Mouse (Mus musculus) stomach, postnatal 0 days (tissue): ENCODE data around the gene Capn2.

ENCODE experiments used
- CTCF ChIP-seq: IDR thresholded peaks from 2 replicates; pipeline ENCODE4 v1.5.1; 2016; ENCODE audit warnings: antibody characterized with exemption, low read depth, mild to moderate bottlenecking, moderate library complexity
- EP300 ChIP-seq: optimal IDR thresholded peaks from 2 replicates; pipeline ENCODE3; 2016; ENCODE audit warnings: antibody characterized with exemption

- TF ChIP-seq CTCF (no peak), EP300 (no peak)
Measured at GRCm38 (mm10) chr1:182550761-182551160, 33.4 kb upstream of the Capn2 start.
